Mouse (Mus musculus): ENCODE data around the gene Hspa12b. TPM values are rescaled to one million over a fixed set of nuclear protein-coding genes. Genes with fewer than 3 reads are reported as not detected.

Gene Hspa12b
- polyA plus RNA-seq, 1 experiment, result 7.8 TPM

DNA sequence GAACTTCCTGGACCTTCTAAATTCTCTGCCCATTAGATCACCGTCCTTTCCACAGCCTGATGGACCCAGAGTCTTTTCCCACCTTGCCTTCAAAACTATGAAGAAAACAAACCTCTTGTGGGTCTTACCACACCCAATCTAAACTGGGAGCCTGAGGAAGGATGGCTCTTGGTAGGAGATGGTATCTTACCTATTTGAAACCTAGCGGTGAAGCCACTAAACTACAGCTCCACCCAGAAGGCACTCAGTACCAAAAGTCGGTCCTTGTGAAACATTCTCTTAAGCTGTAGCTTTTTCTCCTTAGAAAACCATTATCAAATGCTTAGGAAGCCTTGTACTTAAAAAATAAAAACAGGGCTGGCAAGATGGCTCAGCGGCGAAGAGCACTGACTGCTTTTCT, 61.2 kb downstream of the Hspa12b start:
- H3K27ac ChIP-seq (ENCODE audit: insufficient read depth, low read depth, low read length), result no peak overlapping the region
- H3K36me3 ChIP-seq (ENCODE audit: control insufficient read depth, insufficient read depth, low read length), result no peaks in the 10 kb centered on the region; the same call in 1 of the 2 replicates
- H3K27me3 ChIP-seq (replicated peaks; ENCODE audit: control insufficient read depth, insufficient read depth, low read length), result no peaks in the 10 kb centered on the region
- 94% methylated on average over 5 of the region's 5 CpGs for WGBS
- H3K4me3 ChIP-seq (ENCODE audit: insufficient read depth, low read depth, low read length), result no peak overlapping the region
- TF ChIP-seq CTCF (conservative IDR thresholded peaks at IDR 0.05; ENCODE audit: insufficient read depth, insufficient read length, low read depth, low read length) (no peak), POLR2A (IDR thresholded peaks at IDR 0.05; ENCODE audit: low read depth, low read length) (no peak)
- H3K4me1 ChIP-seq (ENCODE audit: control insufficient read depth, insufficient read depth, low read length), result peaks cover 7% of the 10 kb centered on the region; the same call in 1 of the 2 replicates
- no peak for DNase-seq

- H3K4me3 ChIP-seq (ENCODE audit: insufficient read depth, low read depth, low read length), result no peak overlapping the region
- TF ChIP-seq POLR2A (IDR thresholded peaks at IDR 0.05; ENCODE audit: low read depth, low read length), result no peak
- TF ChIP-seq CTCF (conservative IDR thresholded peaks at IDR 0.05; ENCODE audit: insufficient read depth, insufficient read length, low read depth, low read length), result no peak
- 53% methylated on average over 5 of the region's 5 CpGs for WGBS
- DNase-seq, result no peak
- peak overlapping the region; percentile 24; the same call in 1 of the 2 replicates for H3K27ac ChIP-seq (ENCODE audit: insufficient read depth, low read depth, low read length)
- no peaks in the 10 kb centered on the region; the same call in 1 of the 2 replicates for H3K36me3 ChIP-seq (ENCODE audit: control insufficient read depth, insufficient read depth, low read length)
- no peaks in the 10 kb centered on the region for H3K27me3 ChIP-seq (replicated peaks; ENCODE audit: control insufficient read depth, insufficient read depth, low read length)
- H3K4me1 ChIP-seq (ENCODE audit: control insufficient read depth, insufficient read depth, low read length), result peaks cover 7% of the 10 kb centered on the region; the same call in 1 of the 2 replicates
Observed at GRCm38 (mm10) chr2:131189521-131190309, 62.6 kb downstream of the Hspa12b start.

GRCm38 (mm10) chr2:131190344-131191004, 63.4 kb downstream of the Hspa12b start:
- peak; percentile 67 for DNase-seq
- Histone ChIP-seq H3K4me1 (ENCODE audit: control insufficient read depth, insufficient read depth, low read length) (peaks cover 7% of the 10 kb centered on the region; the same call in 1 of the 2 replicates), H3K27me3 (replicated peaks; ENCODE audit: control insufficient read depth, insufficient read depth, low read length) (no peaks in the 10 kb centered on the region), H3K36me3 (ENCODE audit: control insufficient read depth, insufficient read depth, low read length) (no peaks in the 10 kb centered on the region; the same call in 1 of the 2 replicates), H3K27ac (ENCODE audit: insufficient read depth, low read depth, low read length) (peak overlapping the region; percentile 24; the same call in 1 of the 2 replicates), H3K4me3 (ENCODE audit: insufficient read depth, low read depth, low read length) (no peak overlapping the region)
- TF ChIP-seq CTCF (conservative IDR thresholded peaks at IDR 0.05; ENCODE audit: insufficient read depth, insufficient read length, low read depth, low read length), result no peak
- no peak for TF ChIP-seq POLR2A (IDR thresholded peaks at IDR 0.05; ENCODE audit: low read depth, low read length)
- WGBS, result 58% methylated on average over 10 of the region's 10 CpGs

- 70% methylated on average over 7 of the region's 7 CpGs for WGBS
- TF ChIP-seq POLR2A (IDR thresholded peaks at IDR 0.05; ENCODE audit: low read depth, low read length) (no peak), CTCF (conservative IDR thresholded peaks at IDR 0.05; ENCODE audit: insufficient read depth, insufficient read length, low read depth, low read length) (no peak)
- Histone ChIP-seq H3K4me1 (ENCODE audit: control insufficient read depth, insufficient read depth, low read length) (peaks cover 7% of the 10 kb centered on the region; the same call in 1 of the 2 replicates), H3K27me3 (replicated peaks; ENCODE audit: control insufficient read depth, insufficient read depth, low read length) (no peaks in the 10 kb centered on the region), H3K4me3 (ENCODE audit: insufficient read depth, low read depth, low read length) (no peak overlapping the region), H3K27ac (ENCODE audit: insufficient read depth, low read depth, low read length) (no peak overlapping the region), H3K36me3 (ENCODE audit: control insufficient read depth, insufficient read depth, low read length) (no peaks in the 10 kb centered on the region; the same call in 1 of the 2 replicates)
- no peak for DNase-seq
Observed at GRCm38 (mm10) chr2:131191005-131191390, 63.9 kb downstream of the Hspa12b start.

Other genes with a start within 250 kb of the Hspa12b start
- 70.2 and 91.4 TPM in 2 replicates for gene 4930402H24Rik, start 220.9 kb upstream of the Hspa12b start, polyA plus RNA-seq (2012; rRNA removed)
- 14.5 and 14.9 TPM in 2 replicates for gene Atrn, start 220.8 kb upstream of the Hspa12b start, polyA plus RNA-seq (2012; rRNA removed)
- 7.1 and 7.2 TPM in 2 replicates for gene Gfra4, start 84.2 kb upstream of the Hspa12b start, polyA plus RNA-seq (2012; rRNA removed)
- 3.3 and 4.1 TPM in 2 replicates for gene Adam33, start 63.5 kb upstream of the Hspa12b start, polyA plus RNA-seq (2012; rRNA removed)
- 1.5 and 7.5 TPM in 2 replicates for gene Siglec1, start 40.5 kb upstream of the Hspa12b start, polyA plus RNA-seq (2012; rRNA removed)
- not detected in 2 replicates for gene Gm11037, start 6.2 kb downstream of the Hspa12b start, polyA plus RNA-seq (2012; rRNA removed)
- gene 1700037H04Rik, start 32.8 kb downstream of the Hspa12b start, polyA plus RNA-seq (2012; rRNA removed), result 107 and 112 TPM in 2 replicates
- 95.3 and 105 TPM in 2 replicates for gene Cenpb, start 52.8 kb downstream of the Hspa12b start, polyA plus RNA-seq (2012; rRNA removed)
- gene Cdc25b, start 59.7 kb downstream of the Hspa12b start, polyA plus RNA-seq (2012; rRNA removed), result 12.9 TPM in 2 replicates
- 4.6 and 5.2 TPM in 2 replicates for gene Spef1, start 60.0 kb downstream of the Hspa12b start, polyA plus RNA-seq (2012; rRNA removed)
- gene Ap5s1, start 79.8 kb downstream of the Hspa12b start, polyA plus RNA-seq (2012; rRNA removed), result 48.5 and 51.6 TPM in 2 replicates
- 119 and 142 TPM in 2 replicates for gene Mavs, start 106.8 kb downstream of the Hspa12b start, polyA plus RNA-seq (2012; rRNA removed)
- gene Pank2, start 135.2 kb downstream of the Hspa12b start, polyA plus RNA-seq (2012; rRNA removed), result 13.0 and 13.8 TPM in 2 replicates
- gene Rnf24, start 225.6 kb downstream of the Hspa12b start, polyA plus RNA-seq (2012; rRNA removed), result 18.2 and 26.0 TPM in 2 replicates

Measured in kidney, adult 2 months (tissue).